Mouse (Mus musculus): ENCODE data around the gene Tardbp.

GRCm38 (mm10) chr4:148664021-148664420 lies 37.2 kb upstream of the Tardbp start:
- TF ChIP-seq CTCF (IDR thresholded peaks at IDR 0.05) = no peak
- no peak for TF ChIP-seq EP300 (IDR thresholded peaks at IDR 0.05)
